8 mouse cellular contexts compared by ENCODE assay signal in genomic region chr4:137865221-137865641, GRCm38 (mm10). TPM values are rescaled to one million over a fixed set of nuclear protein-coding genes. Genes with fewer than 3 reads are reported as not detected.
A peak's percentile ranks its signal among the peaks of the same experiment; 100 is the strongest.
DNase-seq lines count a peak whose midpoint lies in the region; ATAC-seq lines count a peak whose summit lies in the region.

No protein-coding gene starts in this region.

- H3K36me3 ChIP-seq in forebrain, embryonic 10.5 days (replicated peaks) = no peaks in the 10 kb centered on the region
- no peaks in the 10 kb centered on the region for H3K36me3 ChIP-seq in forebrain, embryonic 11.5 days (ENCODE audit: control insufficient read depth, insufficient read depth, low read length)
- no peaks in the 10 kb centered on the region for H3K36me3 ChIP-seq in neural tube, embryonic 12.5 days
- no peaks in the 10 kb centered on the region for H3K36me3 ChIP-seq in lung, embryonic 15.5 days

- H3K27me3 ChIP-seq in forebrain, embryonic 10.5 days (ENCODE audit: poor library complexity, severe bottlenecking) = peaks cover 12% of the 10 kb centered on the region
- no peaks in the 10 kb centered on the region; the same call in 1 of the 2 replicates for H3K27me3 ChIP-seq in forebrain, embryonic 11.5 days (ENCODE audit: control insufficient read depth, insufficient read depth, low read length)
- no peaks in the 10 kb centered on the region for H3K27me3 ChIP-seq in neural tube, embryonic 12.5 days (replicated peaks)
- H3K27me3 ChIP-seq in lung, embryonic 15.5 days = peaks cover 14% of the 10 kb centered on the region; the same call in 1 of the 2 replicates

- H3K4me1 ChIP-seq in forebrain, embryonic 10.5 days = peaks cover 85% of the 10 kb centered on the region
- H3K4me1 ChIP-seq in forebrain, embryonic 11.5 days (replicated peaks; ENCODE audit: control insufficient read depth, insufficient read depth, low read length) = peaks cover 24% of the 10 kb centered on the region; the same call in 1 of the 2 replicates
- H3K4me1 ChIP-seq in neural tube, embryonic 12.5 days = peaks cover 72% of the 10 kb centered on the region
- peaks cover 63% of the 10 kb centered on the region for H3K4me1 ChIP-seq in lung, embryonic 15.5 days

- H3K9ac ChIP-seq in forebrain, embryonic 11.5 days (ENCODE audit: low read length) = no peak overlapping the region
- 0 out of 2 replicates have a peak overlapping the region, but pooled peaks have one; percentile 17 for H3K9ac ChIP-seq in neural tube, embryonic 12.5 days
- H3K9ac ChIP-seq in lung, embryonic 15.5 days = no peak overlapping the region; the same call in 1 of the 2 replicates

- peak overlapping the region; percentile 60; the same call in 1 of the 2 replicates for H3K27ac ChIP-seq in forebrain, embryonic 10.5 days
- no peak overlapping the region for H3K27ac ChIP-seq in forebrain, embryonic 11.5 days (ENCODE audit: low read depth, low read length)
- no peak overlapping the region for H3K27ac ChIP-seq in neural tube, embryonic 12.5 days
- H3K27ac ChIP-seq in lung, embryonic 15.5 days = no peak overlapping the region

- no peak for ATAC-seq in forebrain, embryonic 11.5 days (replicated peaks; ENCODE audit: low FRiP score)
- ATAC-seq in neural tube, embryonic 12.5 days (ENCODE audit: low FRiP score, low read depth) = no peak
- ATAC-seq in lung, embryonic 15.5 days (ENCODE audit: borderline replicate concordance, extremely low read depth, low FRiP score, low TSS enrichment) = no peak

- no peak for DNase-seq in forebrain, embryonic 10.5 days (ENCODE audit: extremely low spot score, low spot score)
- DNase-seq in forebrain, embryonic 11.5 days (ENCODE audit: low spot score) = no peak
- DNase-seq in neural tube, embryonic 10.5 days (ENCODE audit: extremely low spot score, low spot score) = no peak
- DNase-seq in telencephalon, adult 2 months (ENCODE audit: low read depth, low spot score) = peak; percentile 64
- DNase-seq in gastrocnemius, postnatal 4 days (ENCODE audit: low spot score in 2 of 2) = no peak
- no peak for DNase-seq in embryo, embryonic 11 days

- no peak overlapping the region for H3K4me3 ChIP-seq in forebrain, embryonic 10.5 days
- no peak overlapping the region for H3K4me3 ChIP-seq in forebrain, embryonic 11.5 days (ENCODE audit: low read depth, low read length)
- H3K4me3 ChIP-seq in neural tube, embryonic 12.5 days = no peak overlapping the region
- no peak overlapping the region for H3K4me3 ChIP-seq in lung, embryonic 15.5 days

- 80% methylated on average over 10 of the region's 10 CpGs for WGBS in forebrain, embryonic 10.5 days
- WGBS in forebrain, embryonic 11.5 days = 77% methylated on average over 10 of the region's 10 CpGs
- 56% methylated on average over 10 of the region's 10 CpGs for WGBS in neural tube, embryonic 12.5 days
- 47% methylated on average over 10 of the region's 10 CpGs for WGBS in lung, embryonic 15.5 days

- no peaks in the 10 kb centered on the region for H3K9me3 ChIP-seq in forebrain, embryonic 10.5 days
- H3K9me3 ChIP-seq in forebrain, embryonic 11.5 days (ENCODE audit: control insufficient read depth, low read length) = no peaks in the 10 kb centered on the region
- H3K9me3 ChIP-seq in neural tube, embryonic 12.5 days = no peaks in the 10 kb centered on the region
- H3K9me3 ChIP-seq in lung, embryonic 15.5 days = no peaks in the 10 kb centered on the region

- H3K4me2 ChIP-seq in forebrain, embryonic 11.5 days (ENCODE audit: low read depth, low read length, severe bottlenecking) = no peak overlapping the region
- peak overlapping the region; percentile 41 for H3K4me2 ChIP-seq in neural tube, embryonic 12.5 days (replicated peaks)
- H3K4me2 ChIP-seq in lung, embryonic 15.5 days = peak overlapping the region; percentile 29; the same call in 1 of the 2 replicates

RNA-seq across cellular contexts. Expression of gene Ece1, which starts 3.2 kb away (rescaled TPM):
- polyA plus RNA-seq in forebrain, embryonic 10.5 days (2016; fragmentation: Nextera tagmentation; extraction: Ambion mirVana) = 27.5 and 28.6 TPM in 2 replicates
- polyA plus RNA-seq in forebrain, embryonic 11.5 days (2014; fragmentation: Nextera tagmentation; extraction: Ambion mirVana) = 35.0 and 35.2 TPM in 2 replicates
- 24.7 and 27.4 TPM in 2 replicates for polyA plus RNA-seq in neural tube, embryonic 12.5 days (2016; fragmentation: Nextera tagmentation; extraction: Ambion mirVana)
- 31.1 and 48.4 TPM in 2 replicates for polyA plus RNA-seq in lung, embryonic 15.5 days (2015; fragmentation: Nextera tagmentation; extraction: Ambion mirVana)
- 10 to 100 TPM; 64.1 to 73.4 TPM for total RNA-seq in gastrocnemius, postnatal 4 days (2021)
